Mouse (Mus musculus) brain, embryonic 14.5 days (tissue): ENCODE measurements around the gene Map4k3.

Source experiments
- CTCF ChIP-seq: fragments of 200-500 bp; IDR thresholded peaks from 2 replicates; pipeline ENCODE4 v1.5.1; 2012; ENCODE audit warnings: inconsistent platforms, mild to moderate bottlenecking, moderate library complexity, borderline replicate concordance; ENCODE audit not compliant: insufficient read depth, insufficient read length; ENCODE audit errors: extremely low read depth
- POLR2A ChIP-seq: fragments of 200-500 bp; IDR thresholded peaks from 2 replicates; pipeline ENCODE4 v1.6.1; 2012; ENCODE audit warnings: mild to moderate bottlenecking, inconsistent platforms, borderline replicate concordance; ENCODE audit not compliant: poor library complexity, insufficient read depth, insufficient read length, severe bottlenecking; ENCODE audit errors: extremely low read depth

GRCm38 (mm10) chr17:80721670-80722069 lies 6.6 kb downstream of the Map4k3 start:
- TF ChIP-seq CTCF: no peak
- no peak for TF ChIP-seq POLR2A
